Mouse (Mus musculus): ENCODE measurements around the gene Sapcd1. TPM values are rescaled to one million over a fixed set of nuclear protein-coding genes. Genes with fewer than 3 reads are reported as not detected.

Gene Sapcd1
- polyA plus RNA-seq, 1 experiment from 2014 or later: 5.2 TPM

GRCm38 (mm10) chr17:35031880-35032279 is 4.1 kb upstream of the Sapcd1 start:
- Histone ChIP-seq H3K4me3 (no peak overlapping the region), H3K36me3 (no peaks in the 10 kb centered on the region), H3K27ac (no peak overlapping the region), H3K4me1 (replicated peaks) (peaks cover 41% of the 10 kb centered on the region), H3K9me3 (no peaks in the 10 kb centered on the region), H3K27me3 (ENCODE audit: insufficient read depth, poor library complexity, severe bottlenecking) (peaks cover 3% of the 10 kb centered on the region; the same call in 1 of the 2 replicates)
- no peak for DNase-seq (ENCODE audit: low spot score)
- 83% methylated on average over 7 of the region's 7 CpGs for WGBS

DNA sequence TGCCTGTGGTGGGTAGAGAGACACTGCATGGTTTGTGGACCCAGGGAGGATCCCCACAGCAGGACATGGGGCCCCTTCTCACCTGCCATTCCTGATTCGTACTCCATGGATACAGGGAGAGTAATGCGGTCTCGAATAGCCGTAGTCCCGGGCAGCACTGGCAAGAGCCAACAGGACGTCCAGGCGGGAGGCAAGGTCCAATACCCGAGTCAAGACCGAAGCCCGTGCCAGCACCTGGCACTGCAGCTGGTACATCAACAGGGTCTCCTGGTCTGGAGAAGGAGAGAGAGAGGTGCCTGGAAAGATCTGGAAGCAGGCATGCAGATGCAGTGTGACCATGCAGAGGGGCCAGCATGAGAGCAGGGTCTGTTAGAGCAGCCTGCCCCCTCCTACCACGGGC is 3.5 kb upstream of the Sapcd1 start:
- Histone ChIP-seq H3K27ac (0 out of 2 replicates have a peak overlapping the region, but pooled peaks have one; percentile 17), H3K9me3 (no peaks in the 10 kb centered on the region)
- DNase-seq (ENCODE audit: low spot score): no peak

DNA sequence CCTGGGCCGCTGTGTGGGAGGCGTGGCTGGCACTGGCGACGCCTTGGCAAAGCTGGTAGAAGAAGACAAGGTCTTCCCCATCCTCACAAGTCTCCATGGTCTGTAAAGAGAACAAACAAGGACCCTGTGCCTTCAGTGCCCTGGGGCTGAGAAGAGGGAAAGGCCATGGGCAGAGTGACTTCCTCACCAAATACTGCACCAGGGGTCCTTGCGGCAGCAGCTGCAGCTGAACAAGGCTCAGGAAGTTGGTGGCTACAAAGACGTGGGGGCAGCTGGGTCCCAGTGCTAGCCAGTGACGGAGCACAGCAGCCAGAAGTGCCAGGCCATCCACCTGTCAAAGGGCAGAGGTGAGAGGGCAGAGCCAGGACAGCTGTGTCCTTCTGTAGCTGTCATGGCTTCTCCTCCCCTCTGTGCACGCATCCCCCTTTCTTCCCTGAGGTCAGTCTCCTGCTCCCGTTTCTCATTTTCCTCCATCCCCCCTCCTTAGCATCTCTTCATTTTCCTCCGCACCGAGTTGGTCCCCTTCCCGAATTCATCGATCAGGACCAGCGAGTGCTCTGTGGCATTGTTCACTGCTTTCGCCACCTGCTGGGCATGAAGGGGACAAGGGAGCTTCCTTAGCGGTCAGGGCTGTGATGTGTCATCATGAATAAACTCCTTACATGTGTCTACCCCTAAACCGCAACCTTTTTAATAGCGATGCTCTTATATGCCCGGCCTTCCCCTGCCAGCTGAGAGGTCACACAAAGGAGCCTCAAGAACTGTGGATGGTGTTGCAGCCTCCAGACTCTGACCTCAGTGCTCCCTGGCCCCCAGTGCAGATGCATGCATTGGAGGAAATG is 2.1 kb upstream of the Sapcd1 start:
- Histone ChIP-seq H3K27me3 (ENCODE audit: insufficient read depth, poor library complexity, severe bottlenecking) (peaks cover 3% of the 10 kb centered on the region; the same call in 1 of the 2 replicates), H3K36me3 (no peaks in the 10 kb centered on the region), H3K27ac (peak overlapping the region; percentile 80), H3K9me3 (no peaks in the 10 kb centered on the region), H3K4me3 (peak overlapping the region; percentile 34), H3K4me1 (replicated peaks) (peaks cover 57% of the 10 kb centered on the region)
- 27% methylated on average over 19 of the region's 19 CpGs for WGBS
- peak; percentile 65 for DNase-seq (ENCODE audit: low spot score)

More for the DNA sequence above, 3.5 kb upstream of the Sapcd1 start:
- 92% methylated on average over 11 of the region's 11 CpGs for WGBS
- Histone ChIP-seq H3K4me1 (replicated peaks) (peaks cover 46% of the 10 kb centered on the region), H3K36me3 (no peaks in the 10 kb centered on the region), H3K4me3 (no peak overlapping the region), H3K27me3 (ENCODE audit: insufficient read depth, poor library complexity, severe bottlenecking) (peaks cover 3% of the 10 kb centered on the region; the same call in 1 of the 2 replicates)

- no peaks in the 10 kb centered on the region for H3K36me3 ChIP-seq
- 83% methylated on average over 2 of the region's 2 CpGs for WGBS
- no peak for DNase-seq (ENCODE audit: low spot score)
- peaks cover 3% of the 10 kb centered on the region; the same call in 1 of the 2 replicates for H3K27me3 ChIP-seq (ENCODE audit: insufficient read depth, poor library complexity, severe bottlenecking)
- H3K4me3 ChIP-seq: no peak overlapping the region
- H3K4me1 ChIP-seq (replicated peaks): peaks cover 72% of the 10 kb centered on the region
- H3K27ac ChIP-seq: no peak overlapping the region
- no peaks in the 10 kb centered on the region for H3K9me3 ChIP-seq
Observed at GRCm38 (mm10) chr17:35028315-35028714, 499 bp upstream of the Sapcd1 start.

DNA sequence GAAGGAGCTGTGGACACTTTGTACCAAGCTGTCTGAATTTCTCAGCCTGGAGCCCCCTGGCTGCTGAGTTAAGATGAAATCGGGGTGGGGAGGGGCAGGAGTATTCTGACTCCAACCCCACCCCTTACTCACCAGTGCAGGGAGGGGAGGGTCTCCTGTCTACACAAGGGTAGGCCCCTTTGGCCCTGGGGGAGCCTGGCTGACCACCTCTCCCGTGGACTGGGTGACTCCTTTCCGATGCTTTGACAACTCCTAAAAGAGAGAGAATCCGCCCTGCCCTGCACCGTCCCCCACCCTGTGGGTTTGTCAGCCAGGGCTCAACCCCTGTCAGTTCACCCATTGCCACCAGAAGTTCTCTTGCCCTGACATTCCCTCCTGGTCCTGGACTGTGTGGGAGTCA is 1.6 kb downstream of the Sapcd1 start:
- H3K36me3 ChIP-seq: no peaks in the 10 kb centered on the region
- peaks cover 81% of the 10 kb centered on the region for H3K4me1 ChIP-seq (replicated peaks)
- no peak for DNase-seq (ENCODE audit: low spot score)
- H3K27me3 ChIP-seq (ENCODE audit: insufficient read depth, poor library complexity, severe bottlenecking): peaks cover 3% of the 10 kb centered on the region; the same call in 1 of the 2 replicates
- peak overlapping the region; percentile 79 for H3K27ac ChIP-seq
- no peaks in the 10 kb centered on the region for H3K9me3 ChIP-seq
- H3K4me3 ChIP-seq: no peak overlapping the region
- 82% methylated on average over 5 of the region's 5 CpGs for WGBS

DNA sequence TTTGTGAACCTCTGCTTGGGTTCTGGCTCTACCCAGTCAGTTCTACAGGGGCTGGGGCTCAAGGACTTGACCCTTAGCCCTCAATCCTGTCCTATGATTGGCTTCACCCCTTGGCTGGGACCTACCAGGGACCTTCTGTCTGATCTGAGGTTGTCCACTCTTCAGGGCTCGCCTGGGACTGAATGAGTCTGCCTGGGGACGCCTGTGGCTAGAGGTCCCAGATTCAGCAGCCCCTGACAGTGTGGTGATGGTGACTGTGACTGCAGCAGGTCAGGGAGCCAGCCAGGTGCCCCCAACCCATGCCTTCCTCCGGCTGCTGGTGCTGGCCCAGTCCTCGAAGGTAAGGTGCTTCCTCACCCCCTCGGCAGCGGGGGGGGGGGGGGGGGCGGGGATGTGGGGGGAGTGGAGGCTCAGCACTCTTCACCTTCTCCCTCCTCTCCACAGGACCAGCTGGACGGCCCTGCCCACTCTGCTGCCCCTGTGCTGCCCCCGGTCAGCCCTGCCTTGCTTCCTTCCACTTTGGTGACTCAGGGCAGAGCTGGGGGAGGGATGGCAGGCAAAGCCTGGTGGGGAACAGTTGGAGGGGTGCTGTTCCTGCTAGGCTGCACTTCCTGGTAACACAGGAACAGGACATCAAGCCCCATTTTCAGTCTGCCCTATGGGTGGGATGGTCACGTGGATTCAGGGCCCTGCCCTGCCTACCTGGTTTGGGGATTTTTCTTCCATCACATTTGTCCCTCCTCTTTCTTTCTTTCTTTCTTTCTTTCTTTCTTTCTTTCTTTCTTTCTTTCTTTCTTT is 2.9 kb downstream of the Sapcd1 start:
- Histone ChIP-seq H3K27ac (peak overlapping the region; percentile 69), H3K9me3 (no peaks in the 10 kb centered on the region), H3K27me3 (ENCODE audit: insufficient read depth, poor library complexity, severe bottlenecking) (peaks cover 3% of the 10 kb centered on the region; the same call in 1 of the 2 replicates), H3K4me3 (0 out of 2 replicates have a peak overlapping the region, but pooled peaks have one; percentile 9), H3K4me1 (replicated peaks) (peaks cover 78% of the 10 kb centered on the region), H3K36me3 (no peaks in the 10 kb centered on the region)
- 57% methylated on average over 10 of the region's 10 CpGs for WGBS
- no peak for DNase-seq (ENCODE audit: low spot score)

GRCm38 (mm10) chr17:35024261-35024660 is 3.6 kb downstream of the Sapcd1 start:
- peaks cover 76% of the 10 kb centered on the region for H3K4me1 ChIP-seq (replicated peaks)
- DNase-seq (ENCODE audit: low spot score): no peak
- 0 out of 2 replicates have a peak overlapping the region, but pooled peaks have one; percentile 9 for H3K4me3 ChIP-seq
- H3K9me3 ChIP-seq: no peaks in the 10 kb centered on the region
- peak overlapping the region; percentile 68 for H3K27ac ChIP-seq
- H3K36me3 ChIP-seq: no peaks in the 10 kb centered on the region
- WGBS: 86% methylated on average over 13 of the region's 13 CpGs
- no peaks in the 10 kb centered on the region for H3K27me3 ChIP-seq (ENCODE audit: insufficient read depth, poor library complexity, severe bottlenecking)

GRCm38 (mm10) chr17:35023756-35024155 is 4.1 kb downstream of the Sapcd1 start:
- DNase-seq (ENCODE audit: low spot score): no peak
- H3K9me3 ChIP-seq: no peaks in the 10 kb centered on the region
- no peak overlapping the region for H3K4me3 ChIP-seq
- peak overlapping the region; percentile 68 for H3K27ac ChIP-seq
- H3K36me3 ChIP-seq: peaks cover 2% of the 10 kb centered on the region; the same call in 1 of the 2 replicates
- H3K27me3 ChIP-seq (ENCODE audit: insufficient read depth, poor library complexity, severe bottlenecking): no peaks in the 10 kb centered on the region
- 73% methylated on average over 4 of the region's 4 CpGs for WGBS
- H3K4me1 ChIP-seq (replicated peaks): peaks cover 71% of the 10 kb centered on the region

DNA sequence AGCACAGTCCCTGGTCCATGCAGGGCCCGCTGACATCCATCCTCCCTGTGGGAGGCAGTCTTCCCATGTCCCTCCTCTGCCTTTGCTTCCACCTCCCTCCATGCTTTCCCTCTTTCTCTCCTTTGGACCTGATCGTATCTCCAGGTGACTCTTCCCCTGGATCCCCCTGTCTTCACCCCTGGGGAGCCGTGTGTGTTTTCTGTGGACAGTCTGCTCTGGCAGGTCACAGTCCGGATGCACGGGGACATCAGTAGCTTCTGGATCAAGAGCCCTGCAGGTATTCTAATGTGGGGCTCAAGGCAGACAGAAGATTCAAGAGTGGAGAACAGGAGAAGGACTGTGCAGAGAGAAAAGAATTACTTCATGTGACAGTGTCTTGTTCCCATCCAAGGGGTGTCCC is 4.6 kb downstream of the Sapcd1 start:
- H3K4me3 ChIP-seq: peak overlapping the region; percentile 9; the same call in 1 of the 2 replicates
- peak overlapping the region; percentile 68 for H3K27ac ChIP-seq
- no peak for DNase-seq (ENCODE audit: low spot score)
- peaks cover 7% of the 10 kb centered on the region; the same call in 1 of the 2 replicates for H3K36me3 ChIP-seq
- no peaks in the 10 kb centered on the region for H3K27me3 ChIP-seq (ENCODE audit: insufficient read depth, poor library complexity, severe bottlenecking)
- whole genome bisulfite sequencing: 89% methylated on average over 5 of the region's 5 CpGs
- no peaks in the 10 kb centered on the region for H3K9me3 ChIP-seq
- H3K4me1 ChIP-seq (replicated peaks): peaks cover 69% of the 10 kb centered on the region

GRCm38 (mm10) chr17:35022541-35023060 is 5.2 kb downstream of the Sapcd1 start:
- Histone ChIP-seq H3K4me3 (no peak overlapping the region), H3K36me3 (peaks cover 10% of the 10 kb centered on the region), H3K4me1 (replicated peaks) (peaks cover 64% of the 10 kb centered on the region), H3K27ac (peak overlapping the region; percentile 53; the same call in 1 of the 2 replicates), H3K9me3 (no peaks in the 10 kb centered on the region), H3K27me3 (ENCODE audit: insufficient read depth, poor library complexity, severe bottlenecking) (no peaks in the 10 kb centered on the region)
- DNase-seq (ENCODE audit: low spot score): no peak
- 93% methylated on average over 8 of the region's 8 CpGs for WGBS

DNA sequence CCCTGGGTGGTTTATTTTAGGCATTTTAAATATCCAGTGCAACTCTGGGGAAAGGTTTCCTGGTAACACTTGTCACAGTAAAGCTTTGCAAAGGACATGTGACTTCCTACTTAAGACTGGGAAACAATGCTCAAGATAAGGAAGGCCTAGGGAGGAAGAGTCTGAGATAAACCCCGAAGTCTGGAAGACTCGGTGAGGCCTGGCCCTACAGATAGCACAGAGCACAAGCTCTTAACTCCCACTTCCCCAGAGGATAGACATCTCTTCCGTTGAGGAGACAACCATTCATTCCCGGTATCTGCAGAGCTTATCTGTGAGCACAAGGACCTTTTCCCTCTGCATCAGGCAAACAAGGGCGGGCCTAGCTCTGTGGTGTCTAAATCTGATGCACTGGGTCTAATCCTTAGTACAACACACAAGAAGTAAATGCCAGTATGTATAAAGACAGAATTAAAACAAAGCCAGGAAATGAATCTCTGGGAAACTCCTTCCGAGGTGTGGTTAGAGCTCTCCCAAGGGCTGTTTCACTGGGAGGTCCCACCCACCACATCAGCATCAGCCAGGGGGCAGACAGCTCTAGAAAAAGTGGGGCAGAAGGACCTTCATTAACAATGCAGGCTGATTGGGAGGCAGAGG is 5.9 kb downstream of the Sapcd1 start:
- H3K4me1 ChIP-seq (replicated peaks): peaks cover 58% of the 10 kb centered on the region
- WGBS: 66% methylated on average over 6 of the region's 6 CpGs
- H3K4me3 ChIP-seq: peak overlapping the region; percentile 39
- no peaks in the 10 kb centered on the region for H3K27me3 ChIP-seq (ENCODE audit: insufficient read depth, poor library complexity, severe bottlenecking)
- H3K36me3 ChIP-seq: peaks cover 17% of the 10 kb centered on the region
- no peak for DNase-seq (ENCODE audit: low spot score)
- peak overlapping the region; percentile 86 for H3K27ac ChIP-seq
- H3K9me3 ChIP-seq: no peaks in the 10 kb centered on the region

GRCm38 (mm10) chr17:35021163-35021808 is 6.5 kb downstream of the Sapcd1 start:
- Histone ChIP-seq H3K4me1 (replicated peaks) (peaks cover 51% of the 10 kb centered on the region), H3K27me3 (ENCODE audit: insufficient read depth, poor library complexity, severe bottlenecking) (no peaks in the 10 kb centered on the region), H3K36me3 (peaks cover 23% of the 10 kb centered on the region), H3K4me3 (peak overlapping the region; percentile 39), H3K9me3 (no peaks in the 10 kb centered on the region), H3K27ac (peak overlapping the region; percentile 86)
- WGBS: 8% methylated on average over 17 of the region's 17 CpGs
- DNase-seq (ENCODE audit: low spot score): peak; percentile 92

All from hindbrain, embryonic 10.5 days (tissue).